Comparison of ENCODE assay signal across 15 mouse cellular contexts in genomic region chr4:47132413-47132812, GRCm38 (mm10). TPM values are rescaled to one million over a fixed set of nuclear protein-coding genes. Genes with fewer than 3 reads are reported as not detected.
DNase-seq lines count a peak whose midpoint lies in the region; ATAC-seq lines count a peak whose summit lies in the region.
"Had no signal": no experiment of that assay in that cellular context is flagged by ENCODE, and none has a peak within 500 bp of the region (broad histone marks: within the 10 kb centered on the region; RNA-seq: fewer than 3 reads in every experiment).

No protein-coding gene starts in this region.

- H3K4me1 ChIP-seq in heart, embryonic 12.5 days (replicated peaks) = no peaks in the 10 kb centered on the region
- peaks cover 10% of the 10 kb centered on the region for H3K4me1 ChIP-seq in brown adipose tissue, adult 24 weeks (ENCODE audit: control insufficient read depth, insufficient read depth, insufficient read length, low read length)
- no peaks in the 10 kb centered on the region for H3K4me1 ChIP-seq in liver, embryonic 12.5 days
- H3K4me1 ChIP-seq: neural tube, embryonic 15.5 days had no signal

- no peak overlapping the region for H3K4me2 ChIP-seq in heart, embryonic 12.5 days
- no peak overlapping the region for H3K4me2 ChIP-seq in liver, embryonic 12.5 days
- H3K4me2 ChIP-seq: embryonic facial prominence, embryonic 13.5 days; forebrain, embryonic 13.5 days; hindbrain, embryonic 14.5 days; neural tube, embryonic 15.5 days had no signal

- H3K9me3 ChIP-seq in heart, embryonic 12.5 days (replicated peaks) = peaks cover under 1% of the 10 kb centered on the region; the same call in 1 of the 2 replicates
- 0 out of 2 replicates have a peak, but pooled peaks cover under 1% of the 10 kb centered on the region for H3K9me3 ChIP-seq in liver, embryonic 12.5 days (replicated peaks)
- H3K9me3 ChIP-seq: forebrain, embryonic 13.5 days; neural tube, embryonic 15.5 days had no signal

- H3K27ac ChIP-seq in heart, embryonic 12.5 days (ENCODE audit: poor library complexity, severe bottlenecking) = no peak overlapping the region
- H3K27ac ChIP-seq in brown adipose tissue, adult 24 weeks (replicated peaks; ENCODE audit: low read depth, low read length) = peak overlapping the region; percentile 5; the same call in 1 of the 2 replicates
- no peak overlapping the region for H3K27ac ChIP-seq in liver, embryonic 12.5 days
- H3K27ac ChIP-seq: embryonic facial prominence, embryonic 13.5 days; forebrain, embryonic 13.5 days; hindbrain, embryonic 14.5 days; liver, embryonic 14.5 days; neural tube, embryonic 15.5 days had no signal

- no peak for ATAC-seq in heart, embryonic 12.5 days (ENCODE audit: insufficient number of reproducible peaks, low FRiP score)
- no peak for ATAC-seq in liver, embryonic 12.5 days
- ATAC-seq in megakaryocyte progenitor cell, adult 5-6 weeks (replicated peaks; ENCODE audit: poor library complexity) = no peak
- ATAC-seq: forebrain, embryonic 13.5 days had no signal

- peak; percentile 68 to 75 for DNase-seq in heart, adult 9 months (ENCODE audit: low spot score in 2 of 2)
- DNase-seq in kidney, adult 9 months = peak; percentile 53
- DNase-seq in lung, postnatal 36 days = peak; percentile 44
- DNase-seq: cerebellum, postnatal 14 days; right cerebral cortex, adult 18-20 months; thymus, postnatal 36 days had no signal

- 61% methylated on average over 3 of the region's 3 CpGs for WGBS in heart, embryonic 12.5 days
- 44% methylated on average over 3 of the region's 3 CpGs for WGBS in liver, embryonic 12.5 days (ENCODE audit: insufficient replicate concordance)

- no peak overlapping the region for H3K9ac ChIP-seq in heart, embryonic 12.5 days
- no peak overlapping the region for H3K9ac ChIP-seq in liver, embryonic 12.5 days
- H3K9ac ChIP-seq: embryonic facial prominence, embryonic 13.5 days; forebrain, embryonic 13.5 days; hindbrain, embryonic 14.5 days; liver, embryonic 14.5 days; neural tube, embryonic 15.5 days had no signal

- no peak overlapping the region for H3K4me3 ChIP-seq in heart, embryonic 12.5 days
- H3K4me3 ChIP-seq in brown adipose tissue, adult 24 weeks (ENCODE audit: insufficient read depth, low read depth, low read length) = no peak overlapping the region
- H3K4me3 ChIP-seq in liver, embryonic 12.5 days = no peak overlapping the region
- H3K4me3 ChIP-seq: embryonic facial prominence, embryonic 13.5 days; forebrain, embryonic 13.5 days; neural tube, embryonic 15.5 days had no signal

- no peaks in the 10 kb centered on the region for H3K36me3 ChIP-seq in heart, embryonic 12.5 days
- H3K36me3 ChIP-seq in liver, embryonic 12.5 days = no peaks in the 10 kb centered on the region
- H3K36me3 ChIP-seq: embryonic facial prominence, embryonic 13.5 days; neural tube, embryonic 15.5 days had no signal

- H3K27me3 ChIP-seq in heart, embryonic 12.5 days (replicated peaks) = 0 out of 2 replicates have a peak, but pooled peaks cover 6% of the 10 kb centered on the region
- H3K27me3 ChIP-seq in liver, embryonic 12.5 days (replicated peaks) = no peaks in the 10 kb centered on the region
- H3K27me3 ChIP-seq: embryonic facial prominence, embryonic 13.5 days; forebrain, embryonic 13.5 days; neural tube, embryonic 15.5 days had no signal

RNA-seq across cellular contexts. Expression of gene Galnt12, which starts 40.7 kb away (rescaled TPM):
- polyA plus RNA-seq in heart, embryonic 12.5 days (2016; fragmentation: Nextera tagmentation; extraction: Ambion mirVana) = 1.8 and 2.2 TPM in 2 replicates
- 0.48 TPM in 1 of 2 replicates, not detected in the other for polyA plus RNA-seq in brown adipose tissue, adult 24 weeks (2012; ENCODE audit: insufficient read depth, insufficient read length, missing spikeins)
- 0.63 and 0.68 TPM in 2 replicates for polyA plus RNA-seq in liver, embryonic 12.5 days (2016; fragmentation: Nextera tagmentation; extraction: Ambion mirVana)
- total RNA-seq in megakaryocyte progenitor cell, adult 5-6 weeks (2015) = 0.64 and 1.0 TPM in 2 replicates
- total RNA-seq in megakaryocyte progenitor cell, adult 5-6 weeks (2017) = 1.7 and 1.9 TPM in 2 replicates
